Mouse (Mus musculus): ENCODE results near the gene Usp5. TPM values are rescaled to one million over a fixed set of nuclear protein-coding genes. Genes with fewer than 3 reads are reported as not detected.

The Usp5 gene
- total RNA-seq (2015) (31.8 and 32.7 TPM in 2 replicates), total RNA-seq (2017) (56.3 and 58.5 TPM in 2 replicates)

GRCm38 (mm10) chr6:124828868-124829798, at the start of gene Usp5, which contains the start of gene Cdca3:
Gene Usp5, minus strand, starts transcription at chr6:124829484.
Gene Cdca3, plus strand, starts transcription at chr6:124829547.
- peak; percentile 74 for ATAC-seq (ENCODE audit: poor library complexity, severe bottlenecking)

GRCm38 (mm10) chr6:124874348-124874747, 45.1 kb upstream of the Usp5 start:
- peak; percentile 59 for ATAC-seq (ENCODE audit: poor library complexity, severe bottlenecking)

DNA sequence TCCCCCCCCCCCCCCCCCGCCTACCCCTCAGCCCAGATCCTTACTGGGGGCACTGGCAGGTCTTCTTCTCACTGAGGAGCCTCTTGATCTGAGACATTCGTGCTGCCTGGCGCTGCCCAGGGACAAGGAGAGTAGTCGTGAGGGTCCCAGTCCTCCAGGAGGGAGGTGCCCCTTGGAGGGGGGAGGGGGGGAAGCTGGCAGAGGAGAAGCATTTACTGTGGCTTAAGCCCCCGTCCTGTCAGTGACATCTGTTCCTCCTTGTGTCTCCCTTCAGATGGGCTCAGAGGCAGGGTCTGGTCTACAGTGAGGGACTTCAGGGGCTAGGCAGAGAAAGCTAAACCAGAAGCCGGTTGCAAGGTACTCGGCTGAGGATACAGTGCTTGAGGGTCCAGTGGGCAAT, 37.3 kb upstream of the Usp5 start:
- ATAC-seq (ENCODE audit: poor library complexity, severe bottlenecking): no peak

- ATAC-seq (ENCODE audit: poor library complexity, severe bottlenecking): no peak
Observed at GRCm38 (mm10) chr6:124865766-124866362, 36.6 kb upstream of the Usp5 start.

- peak; percentile 44; the same call in 1 of the 2 replicates for ATAC-seq (ENCODE audit: poor library complexity, severe bottlenecking)
Observed at GRCm38 (mm10) chr6:124863658-124864298, 34.5 kb upstream of the Usp5 start, which contains the start of gene Gpr162. Gene Gpr162, minus strand, starts transcription at chr6:124863983.

- ATAC-seq (ENCODE audit: poor library complexity, severe bottlenecking): no peak
Observed at GRCm38 (mm10) chr6:124863125-124863657, 33.9 kb upstream of the Usp5 start.

- ATAC-seq (ENCODE audit: poor library complexity, severe bottlenecking): no peak
Observed at GRCm38 (mm10) chr6:124862406-124863124, 33.3 kb upstream of the Usp5 start.

GRCm38 (mm10) chr6:124861802-124862201, 32.5 kb upstream of the Usp5 start:
- ATAC-seq (ENCODE audit: poor library complexity, severe bottlenecking): no peak

DNA sequence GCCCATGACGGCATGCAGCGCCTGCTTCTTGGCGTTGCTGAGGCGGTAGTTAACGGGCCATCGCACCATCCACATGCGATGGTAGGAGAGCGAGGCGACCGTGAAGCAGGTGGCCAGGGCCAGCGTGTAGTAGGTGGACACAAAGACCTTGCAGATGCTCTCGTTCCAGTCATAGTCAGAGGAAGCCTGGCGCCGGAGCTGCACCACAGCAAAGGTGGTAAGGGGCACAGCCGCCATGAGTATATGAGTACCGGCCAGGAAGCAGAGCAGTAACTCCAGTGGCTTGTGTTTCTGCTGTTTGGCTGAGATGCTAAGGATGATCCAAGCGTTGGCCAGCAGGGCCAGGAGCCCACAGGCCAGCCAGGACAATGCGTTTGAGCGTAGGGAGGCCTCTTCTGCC, 32.0 kb upstream of the Usp5 start:
- ATAC-seq (ENCODE audit: poor library complexity, severe bottlenecking): no peak

GRCm38 (mm10) chr6:124860511-124860910, 31.2 kb upstream of the Usp5 start:
- no peak for ATAC-seq (ENCODE audit: poor library complexity, severe bottlenecking)

- ATAC-seq (ENCODE audit: poor library complexity, severe bottlenecking): peak; percentile 67
Observed at GRCm38 (mm10) chr6:124859725-124860124, 30.4 kb upstream of the Usp5 start.

GRCm38 (mm10) chr6:124858561-124859318, 29.5 kb upstream of the Usp5 start:
- ATAC-seq (ENCODE audit: poor library complexity, severe bottlenecking): no peak

- no peak for ATAC-seq (ENCODE audit: poor library complexity, severe bottlenecking)
Observed at GRCm38 (mm10) chr6:124857840-124858530, 28.7 kb upstream of the Usp5 start.

DNA sequence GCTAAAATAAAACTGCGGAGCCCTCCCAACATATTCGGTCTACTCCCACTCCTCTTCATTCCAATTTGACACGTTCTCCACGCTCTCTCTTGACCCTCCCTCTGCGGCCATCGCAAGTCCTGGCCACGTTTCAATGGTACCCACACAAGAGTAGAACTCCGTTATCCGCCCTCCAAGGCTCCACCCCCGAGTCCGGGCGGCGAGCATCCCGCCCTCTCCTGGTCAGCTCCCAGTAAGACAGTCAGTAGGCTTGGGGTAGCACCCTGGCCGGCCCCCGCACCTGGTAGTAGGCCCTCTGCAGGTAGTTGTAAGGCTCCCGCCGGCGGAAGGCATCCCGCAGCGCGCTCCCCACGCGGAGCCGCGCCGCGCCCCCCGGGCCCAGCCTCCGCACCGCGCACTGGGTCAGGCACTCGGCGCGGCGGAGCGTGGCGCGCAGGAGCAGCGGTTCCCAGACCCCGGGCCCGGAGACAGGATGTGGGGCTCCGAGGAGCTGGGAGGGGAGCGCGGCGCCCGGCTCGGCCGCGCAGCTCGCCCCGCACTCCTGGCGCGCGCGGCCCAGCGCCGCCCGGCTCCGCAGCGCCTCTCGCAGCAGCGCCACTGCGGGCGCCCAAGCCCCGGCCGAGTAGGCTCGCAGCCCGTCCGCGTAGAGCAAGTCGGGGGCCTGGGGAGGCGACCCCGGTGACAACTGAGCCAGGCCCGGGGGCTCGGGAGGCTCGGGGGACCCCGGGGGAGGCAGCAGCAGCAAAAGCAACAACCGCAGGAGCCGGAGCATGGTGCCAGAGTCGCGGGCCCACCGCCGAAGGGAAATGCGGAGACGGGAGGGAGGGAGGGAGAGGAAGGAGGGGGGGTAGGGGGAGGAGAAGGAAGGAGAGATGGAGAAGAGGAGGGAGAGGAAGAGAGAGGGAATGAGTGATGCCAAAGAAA, 27.9 kb upstream of the Usp5 start, which contains the start of gene P3h3:
Gene P3h3, minus strand, starts transcription at position 837 of the 924 bp plus-strand sequence.
- peak; percentile 86 for ATAC-seq (ENCODE audit: poor library complexity, severe bottlenecking)

DNA sequence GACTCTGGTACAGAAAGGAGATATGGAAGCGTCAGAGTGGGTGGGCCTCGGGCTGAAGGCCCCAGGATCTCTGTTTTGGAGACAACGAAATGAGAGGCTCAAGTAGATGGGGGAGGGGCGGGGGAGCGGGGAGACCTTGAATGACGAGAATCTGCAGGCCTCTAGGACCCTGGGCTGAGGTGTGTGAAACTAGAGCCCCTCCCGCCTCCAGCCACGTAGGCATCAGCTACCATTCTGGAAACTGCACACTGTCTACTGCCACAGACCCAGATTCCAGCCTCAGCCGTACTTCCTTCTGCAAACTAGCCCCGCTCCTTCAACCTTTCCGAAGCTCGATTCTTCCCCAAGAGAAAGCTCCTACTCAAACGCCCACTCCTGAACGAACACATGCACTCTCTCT, 27.0 kb upstream of the Usp5 start:
- no peak for ATAC-seq (ENCODE audit: poor library complexity, severe bottlenecking)

DNA sequence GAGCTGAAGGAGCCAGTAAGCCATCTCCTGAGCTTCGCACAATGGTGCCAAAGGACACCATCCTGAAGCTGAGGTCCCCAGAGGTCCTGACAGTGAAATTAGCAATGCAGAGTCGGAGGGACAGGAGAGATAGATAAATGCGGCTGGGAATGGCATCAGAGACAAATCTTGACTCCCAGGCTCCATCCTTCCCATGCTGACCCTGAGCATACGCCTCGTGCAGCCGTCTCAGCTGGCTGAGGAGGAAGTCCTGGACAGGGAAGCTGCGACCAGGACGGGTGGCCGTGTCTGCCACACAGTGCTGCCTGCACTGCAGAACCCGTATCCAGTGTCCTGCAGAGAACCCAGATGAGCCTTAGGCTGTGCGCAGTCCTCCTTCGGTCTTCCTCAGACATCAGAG, 25.4 kb upstream of the Usp5 start:
- ATAC-seq (ENCODE audit: poor library complexity, severe bottlenecking): no peak

- ATAC-seq (ENCODE audit: poor library complexity, severe bottlenecking): no peak
Observed at GRCm38 (mm10) chr6:124850535-124850934, 21.3 kb upstream of the Usp5 start.

DNA sequence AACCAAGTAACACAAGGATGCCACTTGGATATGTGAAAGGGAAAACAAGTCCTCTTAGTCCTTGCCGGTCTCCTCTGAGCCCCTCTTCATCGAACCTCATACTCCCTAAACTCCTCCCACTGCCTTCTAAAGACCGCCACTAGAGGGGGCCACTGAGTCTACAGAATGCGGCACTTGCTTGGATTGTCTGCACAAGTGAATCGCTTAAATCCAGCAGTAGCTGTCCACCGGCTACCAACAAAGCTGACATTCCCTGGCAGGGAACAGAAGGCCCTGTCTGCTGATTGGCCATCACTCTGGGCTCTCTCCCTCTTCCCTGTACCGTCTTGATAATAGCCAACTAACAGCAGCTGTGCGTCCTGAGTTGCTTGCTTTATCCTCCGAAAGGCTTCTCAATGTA, 18.0 kb upstream of the Usp5 start:
- ATAC-seq (ENCODE audit: poor library complexity, severe bottlenecking): peak; percentile 98

Measured in megakaryocyte, adult 5-6 weeks (primary cell).